Mouse (Mus musculus) forebrain, embryonic 15.5 days (tissue): ENCODE measurements at regions not wholly inside any gene's neighbourhood (a gene's known extent, or its start where the extent isn't known, plus 50 kb on each side); places are given as distances from the start of the nearest gene placed in this dataset.
A peak's percentile ranks its signal among the peaks of the same experiment; 100 is the strongest.

Experiments
- ATAC-seq: fragments of 200-750 bp; cut with Nextera tagmentation; replicated peaks from 2 replicates; pipeline ENCODE4 v1.8.0; 2017; ENCODE audit warnings: mild to moderate bottlenecking, moderate TSS enrichment, moderate library complexity
- H3K27ac ChIP-seq: fragments of 300-500 bp; sonication (generic); replicated peaks from 2 replicates; pipeline ENCODE4 v1.5.1; 2015; ENCODE audit warnings: mild to moderate bottlenecking, inconsistent platforms
- H3K27me3 ChIP-seq: fragments of 300-500 bp; sonication (generic); 2 replicates; pipeline ENCODE4 v1.6.1; 2015; ENCODE audit warnings: inconsistent platforms
- H3K36me3 ChIP-seq: fragments of 300-500 bp; sonication (generic); 2 replicates; pipeline ENCODE4 v1.6.1; 2015; ENCODE audit warnings: mild to moderate bottlenecking, inconsistent platforms
- H3K4me1 ChIP-seq: fragments of 300-500 bp; sonication (generic); 2 replicates; pipeline ENCODE4 v1.6.1; 2015; ENCODE audit warnings: inconsistent platforms
- H3K4me2 ChIP-seq: fragments of 300-500 bp; sonication (generic); replicated peaks from 2 replicates; pipeline ENCODE4 v1.6.1; 2015; ENCODE audit warnings: mild to moderate bottlenecking, inconsistent platforms
- H3K4me3 ChIP-seq: fragments of 300-500 bp; sonication (generic); 2 replicates; pipeline ENCODE4 v1.5.1; 2015; ENCODE audit warnings: mild to moderate bottlenecking, inconsistent platforms
- H3K9ac ChIP-seq: fragments of 300-500 bp; sonication (generic); replicated peaks from 2 replicates; pipeline ENCODE4 v1.6.1; 2015; ENCODE audit warnings: mild to moderate bottlenecking, inconsistent platforms
- H3K9me3 ChIP-seq: fragments of 300-500 bp; sonication (generic); 2 replicates; pipeline ENCODE4 v1.6.1; 2016; ENCODE audit warnings: inconsistent platforms
- WGBS: fragments of 180-500 bp; shearing (Covaris S2); methylation state at CpG from one replicate; pipeline ENCODE4 v1.1.7; 2015; ENCODE audit warnings: mixed read lengths; 5-methylcytosine and 5-hydroxymethylcytosine counted together

- Histone ChIP-seq H3K9me3 (no peaks in the 10 kb centered on the region), H3K4me3 (no peak overlapping the region), H3K36me3 (no peaks in the 10 kb centered on the region), H3K27me3 (no peaks in the 10 kb centered on the region), H3K4me2 (no peak overlapping the region), H3K4me1 (no peaks in the 10 kb centered on the region), H3K27ac (no peak overlapping the region; the same call in 1 of the 2 replicates), H3K9ac (no peak overlapping the region)
- peak; percentile 90 for ATAC-seq
- 52% methylated on average over 5 of the region's 5 CpGs for WGBS
Measured at GRCm38 (mm10) chrX:128585496-128586105, 849.2 kb upstream of the Cldn34c4 start.

DNA sequence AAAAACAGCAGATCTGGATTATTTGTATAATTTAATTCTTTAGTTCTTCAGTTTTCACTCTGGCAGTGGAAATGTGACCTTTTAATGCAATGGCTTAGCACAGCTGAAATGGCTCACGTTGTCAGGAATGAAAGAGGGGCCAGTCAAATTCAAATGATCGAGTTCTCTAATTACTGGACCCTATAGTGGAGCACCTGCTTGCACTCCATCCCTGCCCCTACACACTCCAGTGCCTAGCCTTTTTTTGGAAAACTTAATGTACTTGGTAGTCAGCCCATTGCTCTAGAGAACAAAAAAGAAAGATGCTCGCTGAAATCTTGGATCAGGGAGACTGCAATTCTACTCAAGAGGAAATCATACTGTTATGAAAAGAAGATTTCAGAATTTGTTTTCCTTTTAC lies 841.0 kb upstream of the Cldn34c4 start:
- 11% methylated on average over 3 of the region's 3 CpGs for WGBS
- H3K36me3 ChIP-seq, result no peaks in the 10 kb centered on the region
- no peak overlapping the region for H3K9ac ChIP-seq
- H3K27me3 ChIP-seq, result no peaks in the 10 kb centered on the region
- no peaks in the 10 kb centered on the region for H3K9me3 ChIP-seq
- ATAC-seq, result peak; percentile 65; the same call in 1 of the 2 replicates
- no peak overlapping the region for H3K4me2 ChIP-seq
- H3K27ac ChIP-seq, result no peak overlapping the region
- no peak overlapping the region for H3K4me3 ChIP-seq
- H3K4me1 ChIP-seq, result peaks cover 10% of the 10 kb centered on the region

- no peak overlapping the region for H3K4me2 ChIP-seq
- H3K4me1 ChIP-seq, result peaks cover 10% of the 10 kb centered on the region
- no peak overlapping the region for H3K4me3 ChIP-seq
- WGBS, result 16% methylated on average over 5 of the region's 5 CpGs
- peak overlapping the region; percentile 56; the same call in 1 of the 2 replicates for H3K27ac ChIP-seq
- no peaks in the 10 kb centered on the region for H3K27me3 ChIP-seq
- H3K9ac ChIP-seq, result no peak overlapping the region
- peak; percentile 96 for ATAC-seq
- H3K36me3 ChIP-seq, result no peaks in the 10 kb centered on the region
- no peaks in the 10 kb centered on the region for H3K9me3 ChIP-seq
Measured at GRCm38 (mm10) chrX:128576269-128576871, 840.0 kb upstream of the Cldn34c4 start.
